Mouse (Mus musculus) intestine, embryonic 14.5 days (tissue): ENCODE data around the gene Plekhm3. TPM values are rescaled to one million over a fixed set of nuclear protein-coding genes. Genes with fewer than 3 reads are reported as not detected.

Source experiments
- ATAC-seq: fragments of 200-750 bp; cut with Nextera tagmentation; replicated peaks from 2 replicates; pipeline ENCODE4 v1.8.0; 2017; ENCODE audit warnings: low read depth, moderate number of reproducible peaks, moderate TSS enrichment, moderate library complexity; ENCODE audit not compliant: low FRiP score, low TSS enrichment
- DNase-seq: peaks from one replicate; pipeline ENCODE4 v3.0.0-alpha.2; 2018; ENCODE audit warnings: low spot score
- H3K27ac ChIP-seq: fragments of 300-500 bp; sonication (generic); 2 replicates; pipeline ENCODE4 v1.5.1; 2014; ENCODE audit warnings: low read depth, mild to moderate bottlenecking, control low read depth
- H3K27me3 ChIP-seq: fragments of 300-500 bp; sonication (generic); replicated peaks from 2 replicates; pipeline ENCODE4 v1.6.1; 2014; ENCODE audit warnings: low read length, control low read depth; ENCODE audit not compliant: control insufficient read depth, insufficient read depth
- H3K36me3 ChIP-seq: fragments of 300-500 bp; sonication (generic); 2 replicates; pipeline ENCODE4 v1.6.1; 2014; ENCODE audit warnings: low read length, control low read depth; ENCODE audit not compliant: control insufficient read depth, insufficient read depth
- H3K4me1 ChIP-seq: fragments of 300-500 bp; sonication (generic); replicated peaks from 2 replicates; pipeline ENCODE4 v1.6.1; 2014; ENCODE audit warnings: low read length, control low read depth, mixed read lengths; ENCODE audit not compliant: control insufficient read depth, insufficient read depth
- H3K4me2 ChIP-seq: fragments of 300-500 bp; sonication (generic); 2 replicates; pipeline ENCODE4 v1.6.1; 2014; ENCODE audit warnings: low read length
- H3K4me3 ChIP-seq: fragments of 300-500 bp; sonication (generic); 2 replicates; pipeline ENCODE4 v1.5.1; 2014; ENCODE audit warnings: low read depth, low read length, control low read depth, mixed read lengths
- H3K9ac ChIP-seq: fragments of 300-500 bp; sonication (generic); 2 replicates; pipeline ENCODE4 v1.6.1; 2014; ENCODE audit warnings: mild to moderate bottlenecking, low read length
- H3K9me3 ChIP-seq: fragments of 300-500 bp; sonication (generic); 2 replicates; pipeline ENCODE4 v1.6.1; 2016; ENCODE audit warnings: low read length, control low read depth; ENCODE audit not compliant: control insufficient read depth
- WGBS: fragments of 180-500 bp; shearing (Covaris S2); extraction: QIAGEN DNeasy Blood & Tissue Kit; methylation state at CpG from one replicate; pipeline ENCODE4 v1.1.7; 2014; 5-methylcytosine and 5-hydroxymethylcytosine counted together
- polyA plus RNA-seq: library from polyadenylated mRNA; unstranded; fragments of >200 nt; fragmentation: Nextera tagmentation; extraction: Ambion mirVana; gene quantifications from 2 replicates; pipeline ENCODE4 v1.2.1, GENCODE M21; 2014

The Plekhm3 gene
- polyA plus RNA-seq, 1 experiment from 2014 or later, result 8.2 TPM

GRCm38 (mm10) chr1:64757254-64757653, 199.4 kb downstream of the Plekhm3 start:
- ATAC-seq (no peak), DNase-seq (no peak)
- no peaks in the 10 kb centered on the region for H3K27me3 ChIP-seq
- no peak overlapping the region for H3K4me2 ChIP-seq
- H3K9ac ChIP-seq, result no peak overlapping the region
- H3K4me3 ChIP-seq, result no peak overlapping the region
- no peak overlapping the region for H3K27ac ChIP-seq
- H3K4me1 ChIP-seq, result no peaks in the 10 kb centered on the region
- no peaks in the 10 kb centered on the region for H3K36me3 ChIP-seq
- no peaks in the 10 kb centered on the region for H3K9me3 ChIP-seq
- 34% methylated on average over 2 of the region's 2 CpGs for WGBS

DNA sequence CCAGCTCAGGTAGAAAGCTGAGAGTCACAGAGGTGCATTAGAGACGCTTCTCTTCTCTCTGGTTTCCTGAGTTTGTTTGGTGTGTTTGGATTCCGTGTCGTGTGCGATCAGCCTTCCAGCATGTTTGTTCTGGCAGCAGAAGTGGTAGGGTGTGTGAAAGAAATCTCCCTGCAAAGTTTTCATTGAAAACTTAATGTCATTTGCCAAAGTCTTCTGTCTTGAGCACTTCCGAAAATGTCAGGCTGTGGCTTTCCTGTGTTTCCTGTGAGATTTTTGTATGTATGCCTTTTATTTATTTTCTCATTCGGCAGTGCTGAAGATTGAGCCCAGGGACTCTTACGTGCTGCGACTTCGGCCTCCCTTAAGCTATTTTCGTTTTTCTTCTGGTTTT, 200.0 kb downstream of the Plekhm3 start:
- 50% methylated on average over 10 of the region's 10 CpGs for WGBS
- no peak for ATAC-seq
- Histone ChIP-seq H3K4me2 (no peak overlapping the region), H3K4me3 (no peak overlapping the region), H3K27ac (no peak overlapping the region), H3K9ac (no peak overlapping the region), H3K9me3 (no peaks in the 10 kb centered on the region), H3K4me1 (no peaks in the 10 kb centered on the region), H3K27me3 (no peaks in the 10 kb centered on the region), H3K36me3 (no peaks in the 10 kb centered on the region)
- no peak for DNase-seq

DNA sequence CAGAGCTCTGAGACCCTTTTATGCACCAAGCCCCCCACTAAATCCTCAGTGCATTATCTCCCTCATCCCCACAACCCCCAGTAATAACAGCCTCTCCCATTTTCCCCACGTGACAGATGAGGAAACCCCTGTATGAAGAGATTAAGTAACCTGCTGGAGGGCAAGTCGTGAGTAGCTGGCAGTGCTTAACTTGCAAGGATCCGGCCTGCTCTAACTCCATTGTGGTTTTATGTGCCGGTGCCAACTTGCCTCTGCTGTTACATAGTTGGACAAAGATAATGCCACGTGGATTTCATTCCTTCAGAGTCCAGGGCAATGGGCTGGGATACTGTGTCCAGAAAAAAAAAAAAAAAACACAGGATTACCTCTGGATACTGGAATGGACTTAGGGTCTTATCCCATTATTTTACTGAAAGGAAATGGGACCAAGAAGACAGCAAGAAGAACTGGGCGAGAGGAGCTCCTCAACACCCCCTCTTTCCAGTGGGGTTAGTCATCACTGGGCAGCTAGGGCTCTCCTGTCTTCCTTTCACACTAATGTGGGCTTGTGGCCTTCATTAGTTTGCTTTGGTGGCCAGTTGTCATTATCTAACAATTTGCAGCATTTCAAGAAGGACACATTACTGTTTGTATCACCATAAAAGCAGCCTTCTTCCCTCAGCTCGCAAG, 200.5 kb downstream of the Plekhm3 start:
- Histone ChIP-seq H3K9ac (no peak overlapping the region), H3K4me2 (no peak overlapping the region), H3K27ac (no peak overlapping the region), H3K4me1 (no peaks in the 10 kb centered on the region), H3K36me3 (no peaks in the 10 kb centered on the region), H3K9me3 (no peaks in the 10 kb centered on the region), H3K4me3 (no peak overlapping the region), H3K27me3 (no peaks in the 10 kb centered on the region)
- WGBS, result 68% methylated on average over 7 of the region's 7 CpGs
- DNase-seq (no peak), ATAC-seq (no peak)

DNA sequence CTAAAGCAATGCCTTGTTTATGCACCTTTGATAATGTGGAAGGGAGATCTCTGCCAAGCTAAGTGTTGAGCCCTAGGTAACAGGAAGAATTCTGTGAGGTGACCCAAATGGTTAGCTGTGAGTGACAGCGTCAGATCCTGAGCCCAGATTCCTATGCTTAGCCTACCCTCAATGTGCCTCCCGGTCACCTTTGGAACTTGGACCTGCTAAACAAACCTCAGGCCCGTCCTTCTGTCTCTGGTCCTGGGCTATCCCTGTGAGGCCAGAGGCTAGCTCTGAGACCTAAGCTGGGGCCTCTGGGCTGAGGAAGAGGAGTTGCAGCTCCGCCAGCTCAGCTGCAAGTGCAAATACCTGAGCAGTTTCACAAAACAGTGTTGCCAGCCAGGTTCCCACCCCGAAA, 202.0 kb downstream of the Plekhm3 start:
- no peak overlapping the region for H3K9ac ChIP-seq

GRCm38 (mm10) chr1:64753668-64754067, 203.0 kb downstream of the Plekhm3 start:
- Histone ChIP-seq H3K36me3 (no peaks in the 10 kb centered on the region), H3K4me3 (no peak overlapping the region), H3K27me3 (no peaks in the 10 kb centered on the region), H3K9me3 (no peaks in the 10 kb centered on the region), H3K4me1 (no peaks in the 10 kb centered on the region), H3K27ac (no peak overlapping the region), H3K4me2 (no peak overlapping the region), H3K9ac (no peak overlapping the region)
- DNase-seq (no peak), ATAC-seq (no peak)
- 64% methylated on average over 7 of the region's 7 CpGs for WGBS

More for the DNA sequence above, 202.0 kb downstream of the Plekhm3 start:
- no peaks in the 10 kb centered on the region for H3K9me3 ChIP-seq
- WGBS, result 93% methylated on average over 5 of the region's 5 CpGs
- no peak overlapping the region for H3K4me3 ChIP-seq
- DNase-seq, result no peak
- H3K27ac ChIP-seq, result no peak overlapping the region
- H3K4me1 ChIP-seq, result no peaks in the 10 kb centered on the region
- H3K4me2 ChIP-seq, result no peak overlapping the region
- no peaks in the 10 kb centered on the region for H3K36me3 ChIP-seq
- no peak for ATAC-seq
- H3K27me3 ChIP-seq, result no peaks in the 10 kb centered on the region

GRCm38 (mm10) chr1:64753109-64753508, 203.5 kb downstream of the Plekhm3 start:
- H3K4me3 ChIP-seq, result no peak overlapping the region
- H3K27me3 ChIP-seq, result no peaks in the 10 kb centered on the region
- no peak overlapping the region for H3K27ac ChIP-seq
- WGBS, result 76% methylated on average over 8 of the region's 8 CpGs
- H3K4me1 ChIP-seq, result no peaks in the 10 kb centered on the region
- no peaks in the 10 kb centered on the region for H3K9me3 ChIP-seq
- no peak for ATAC-seq
- DNase-seq, result no peak
- no peak overlapping the region for H3K4me2 ChIP-seq
- H3K36me3 ChIP-seq, result no peaks in the 10 kb centered on the region
- no peak overlapping the region for H3K9ac ChIP-seq

GRCm38 (mm10) chr1:64744616-64745015, 212.0 kb downstream of the Plekhm3 start:
- Histone ChIP-seq H3K9ac (no peak overlapping the region), H3K36me3 (no peaks in the 10 kb centered on the region), H3K9me3 (no peaks in the 10 kb centered on the region), H3K4me1 (no peaks in the 10 kb centered on the region), H3K27me3 (no peaks in the 10 kb centered on the region), H3K4me3 (no peak overlapping the region), H3K27ac (no peak overlapping the region), H3K4me2 (no peak overlapping the region)
- no peak for ATAC-seq
- DNase-seq, result no peak

DNA sequence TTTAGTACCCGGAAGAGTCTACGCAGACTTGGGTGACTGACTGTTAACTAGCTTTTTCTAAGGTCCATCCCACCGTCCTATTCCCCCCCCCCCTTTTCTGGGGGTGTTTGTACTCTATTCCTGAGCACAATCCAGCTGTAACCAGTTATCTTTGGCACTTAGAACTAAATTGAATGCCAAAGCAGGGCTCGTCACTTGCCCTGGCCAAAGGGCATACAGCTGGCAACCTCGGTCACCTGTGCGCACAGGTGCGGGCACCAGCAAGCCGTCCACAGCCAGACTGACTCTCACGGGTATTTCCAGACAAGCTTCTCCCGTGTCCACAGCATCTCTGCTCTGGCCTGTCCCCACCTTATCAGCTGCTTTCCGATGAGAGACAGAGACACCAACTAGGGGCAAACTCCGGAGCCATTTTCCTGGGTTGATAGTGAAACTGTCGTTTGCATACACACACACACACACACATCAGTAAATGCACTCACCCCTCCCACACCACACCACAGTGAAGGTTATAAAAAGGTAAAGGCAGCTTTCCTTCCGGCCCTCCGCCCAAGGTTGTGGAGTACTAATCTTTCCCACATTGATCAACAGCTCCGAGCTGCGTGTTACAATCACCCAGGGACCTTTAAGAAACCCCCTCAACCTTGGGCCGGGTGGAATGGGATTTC, 213.7 kb downstream of the Plekhm3 start:
- no peaks in the 10 kb centered on the region for H3K36me3 ChIP-seq
- H3K4me1 ChIP-seq, result peaks cover 6% of the 10 kb centered on the region
- H3K9ac ChIP-seq, result no peak overlapping the region
- H3K27me3 ChIP-seq, result no peaks in the 10 kb centered on the region
- no peaks in the 10 kb centered on the region for H3K9me3 ChIP-seq
- H3K4me2 ChIP-seq, result no peak overlapping the region
- no peak for ATAC-seq
- DNase-seq, result no peak
- no peak overlapping the region for H3K4me3 ChIP-seq
- no peak overlapping the region for H3K27ac ChIP-seq
- 75% methylated on average over 18 of the region's 18 CpGs for WGBS

DNA sequence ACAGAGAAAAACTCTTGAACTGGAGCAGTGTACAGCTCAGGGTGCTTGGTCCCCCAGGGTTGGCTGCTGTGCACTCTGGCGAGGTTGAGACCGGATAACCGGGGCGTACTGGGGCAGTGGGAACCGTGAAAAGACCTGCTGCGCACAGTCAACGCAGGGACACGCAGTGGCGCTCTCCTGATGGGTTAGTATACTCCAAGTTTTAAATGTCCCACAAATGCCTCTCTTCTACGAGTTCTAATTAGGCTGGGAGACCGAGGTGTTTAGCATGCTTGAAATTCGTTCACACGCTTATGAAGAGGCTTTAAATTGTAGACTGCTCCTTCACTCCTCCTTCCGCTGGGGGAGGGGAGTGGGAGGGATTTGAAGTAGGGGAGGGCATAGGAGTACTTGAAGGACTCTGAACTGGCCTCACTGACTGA, 218.0 kb downstream of the Plekhm3 start:
- Histone ChIP-seq H3K9me3 (no peaks in the 10 kb centered on the region), H3K4me3 (peak overlapping the region; percentile 72), H3K27ac (peak overlapping the region; percentile 17), H3K27me3 (peaks cover 7% of the 10 kb centered on the region; the same call in 1 of the 2 replicates), H3K9ac (peak overlapping the region; percentile 22; the same call in 1 of the 2 replicates), H3K4me1 (peaks cover 10% of the 10 kb centered on the region), H3K36me3 (no peaks in the 10 kb centered on the region), H3K4me2 (peak overlapping the region; percentile 94)
- peak; percentile 79 for DNase-seq
- under 1% methylated on average over 14 of the region's 14 CpGs for WGBS
- ATAC-seq, result no peak
